Mouse (Mus musculus) bone marrow, adult 2 months (tissue): ENCODE measurements at regions not wholly inside any gene's neighbourhood (a gene's known extent, or its start where the extent isn't known, plus 50 kb on each side); places are given as distances from the start of the nearest gene placed in this dataset.

Experiments
- H3K27ac ChIP-seq: fragments of 200-500 bp; 2 replicates; pipeline ENCODE4 v1.5.1; 2012; ENCODE audit warnings: low read depth, mild to moderate bottlenecking, control low read depth, inconsistent platforms, low read length; ENCODE audit not compliant: control insufficient read depth, poor library complexity, insufficient read depth
- H3K4me1 ChIP-seq: fragments of 200-500 bp; 2 replicates; pipeline ENCODE4 v1.6.1; 2011; ENCODE audit warnings: low read length; ENCODE audit not compliant: control insufficient read depth, insufficient read depth
- H3K4me3 ChIP-seq: fragments of 200-500 bp; replicated peaks from 2 replicates; pipeline ENCODE3; 2011; ENCODE audit warnings: mild to moderate bottlenecking, low read depth, low read length, control low read depth; ENCODE audit not compliant: control insufficient read depth
- CTCF ChIP-seq: fragments of 200-500 bp; IDR thresholded peaks from 2 replicates; pipeline ENCODE4 v1.5.1; 2011; ENCODE audit warnings: low read length, control low read depth; ENCODE audit not compliant: control insufficient read depth, insufficient read depth
- POLR2A ChIP-seq: fragments of 200-500 bp; IDR thresholded peaks from 2 replicates; pipeline ENCODE4 v1.6.1; 2011; ENCODE audit warnings: low read depth, mild to moderate bottlenecking, control low read depth, low read length, borderline replicate concordance; ENCODE audit not compliant: control insufficient read depth
- WGBS: fragments of 180-500 bp; shearing (Covaris S2); methylation state at CpG from one replicate; pipeline ENCODE4 v1.1.7; 2018; 5-methylcytosine and 5-hydroxymethylcytosine counted together

DNA sequence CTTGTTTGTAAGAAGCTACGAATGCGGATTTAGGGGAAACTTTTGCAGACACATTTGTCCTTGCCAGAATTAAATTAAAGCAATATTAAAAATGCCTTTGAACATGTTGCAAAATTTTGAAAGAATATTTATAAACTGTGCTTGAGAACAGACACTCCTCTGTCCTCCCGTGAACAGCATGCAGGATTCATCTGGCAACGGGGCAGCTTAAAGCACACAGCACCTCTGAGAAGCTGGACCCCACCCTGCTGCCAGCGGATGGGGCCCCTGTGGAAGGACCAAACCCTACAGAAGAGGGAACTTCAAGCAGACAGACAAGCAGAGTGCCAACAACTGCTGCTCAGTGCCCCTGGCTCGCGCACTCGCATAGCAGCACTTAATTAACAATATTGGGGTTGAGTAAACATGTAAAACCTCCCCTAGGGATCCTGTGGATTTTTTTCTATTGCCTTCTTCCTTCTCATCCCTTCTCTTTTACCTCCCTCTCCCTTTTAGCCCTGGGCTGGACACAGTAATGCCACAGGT, 226.6 kb downstream of the Irx1 start:
- no peak overlapping the region for H3K27ac ChIP-seq
- no peaks in the 10 kb centered on the region for H3K4me1 ChIP-seq
- no peak for TF ChIP-seq CTCF
- no peak for TF ChIP-seq POLR2A
- H3K4me3 ChIP-seq: no peak overlapping the region
- WGBS: 76% methylated on average over 8 of the region's 8 CpGs

DNA sequence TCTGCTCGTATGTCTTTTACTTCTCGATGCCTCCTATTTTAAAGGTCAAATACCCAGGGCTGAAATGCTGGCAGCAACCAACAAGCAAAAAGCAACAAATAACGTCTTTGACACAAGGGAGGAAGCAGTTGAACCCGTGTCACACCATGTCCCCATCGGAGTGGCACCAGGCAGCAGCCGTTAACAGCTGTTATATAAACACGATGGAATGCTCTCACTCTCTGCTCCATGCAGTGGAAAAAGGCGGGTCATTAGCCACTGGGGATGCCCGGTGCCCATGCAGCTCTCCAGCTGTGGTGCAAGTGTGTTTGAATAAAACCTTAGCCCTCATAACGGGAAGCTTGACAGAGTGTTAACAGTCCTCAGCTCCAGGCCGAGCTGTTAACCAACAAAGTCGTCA, 229.3 kb downstream of the Irx1 start:
- no peaks in the 10 kb centered on the region for H3K4me1 ChIP-seq
- 32% methylated on average over 12 of the region's 12 CpGs for WGBS
- TF ChIP-seq POLR2A (no peak), CTCF (no peak)
- H3K4me3 ChIP-seq: no peak overlapping the region
- H3K27ac ChIP-seq: no peak overlapping the region

DNA sequence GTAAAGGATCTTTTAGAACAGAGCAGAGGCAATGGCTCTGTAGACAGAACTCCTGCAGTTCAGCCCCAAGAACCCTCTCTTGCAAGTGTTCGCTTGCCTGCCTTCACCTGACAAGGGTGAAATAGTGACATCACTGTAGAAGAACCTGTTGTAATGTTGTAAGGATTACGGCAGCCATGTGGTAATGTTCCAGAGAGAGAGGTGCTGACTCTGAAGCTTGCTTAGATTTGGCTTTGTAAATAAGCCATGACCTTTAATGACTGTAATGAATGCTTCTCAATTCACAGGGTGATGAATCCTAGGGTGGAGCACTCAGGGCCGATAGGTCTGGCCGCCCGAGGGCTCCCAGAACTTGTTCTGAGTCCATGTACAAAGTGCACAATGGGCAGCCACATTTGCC, 230.2 kb downstream of the Irx1 start:
- Histone ChIP-seq H3K4me1 (no peaks in the 10 kb centered on the region), H3K4me3 (no peak overlapping the region), H3K27ac (no peak overlapping the region)
- no peak for TF ChIP-seq CTCF
- TF ChIP-seq POLR2A: no peak
- 75% methylated on average over 5 of the region's 5 CpGs for WGBS

DNA sequence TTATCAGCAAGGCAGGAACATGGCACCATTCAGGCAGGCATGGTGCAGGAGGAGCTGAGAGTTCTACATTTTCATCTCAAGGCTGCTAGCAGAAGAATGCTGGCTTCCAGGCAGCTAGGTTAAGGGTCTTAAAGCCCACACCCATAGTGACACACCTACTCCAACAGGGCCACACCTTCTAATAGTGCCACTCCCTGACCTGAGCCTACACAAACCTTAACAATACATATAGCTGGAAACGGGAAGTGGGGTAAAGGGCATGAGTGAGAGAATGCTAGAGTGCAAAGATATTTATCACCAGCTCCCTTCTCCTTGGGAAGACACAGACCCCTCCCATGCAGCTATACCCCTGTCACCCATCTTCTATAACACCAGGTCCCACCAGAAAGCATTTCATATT, 230.6 kb downstream of the Irx1 start:
- TF ChIP-seq CTCF: no peak
- Histone ChIP-seq H3K4me1 (no peaks in the 10 kb centered on the region), H3K4me3 (no peak overlapping the region), H3K27ac (no peak overlapping the region)
- 72% methylated on average over 1 of the region's 1 CpGs for WGBS

DNA sequence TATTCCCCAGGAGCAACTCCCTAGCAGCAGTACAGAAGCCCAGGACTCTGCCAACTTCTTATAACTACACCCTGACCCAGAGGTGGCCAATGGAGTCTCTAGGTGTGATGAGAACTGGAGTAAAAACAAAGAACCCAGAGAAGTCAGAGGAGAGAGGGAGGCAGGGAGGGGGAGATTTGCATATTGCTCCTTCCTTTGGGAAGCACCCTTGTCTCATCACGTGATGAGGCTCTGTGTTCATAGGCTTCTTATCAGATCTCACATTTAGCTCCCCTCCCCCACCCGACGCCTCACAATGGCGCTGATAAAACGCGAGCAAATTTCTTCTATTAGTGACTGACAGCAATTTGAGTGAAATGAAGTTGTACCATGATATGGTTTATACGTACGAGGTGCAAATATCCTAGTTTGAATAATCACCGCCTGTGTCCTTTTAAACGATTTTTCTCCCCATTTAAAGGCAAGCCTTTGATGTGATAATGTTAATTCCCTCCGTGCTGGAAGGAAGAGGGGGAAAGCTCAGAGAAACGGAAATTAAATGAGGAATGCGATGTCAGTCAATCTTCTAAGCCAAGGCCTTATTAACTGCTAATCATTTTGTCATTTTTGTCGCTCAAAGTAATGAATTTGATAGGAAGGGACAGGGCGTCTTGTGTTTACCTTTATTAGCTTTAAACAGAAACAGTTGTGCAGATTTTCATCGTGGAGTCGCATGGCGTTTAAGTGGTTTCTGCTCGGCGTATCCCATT, 273.3 kb downstream of the Irx1 start:
- H3K4me1 ChIP-seq: no peaks in the 10 kb centered on the region
- WGBS: 35% methylated on average over 20 of the region's 20 CpGs
- no peak overlapping the region for H3K4me3 ChIP-seq
- TF ChIP-seq CTCF: no peak
- TF ChIP-seq POLR2A: no peak
- H3K27ac ChIP-seq: no peak overlapping the region

DNA sequence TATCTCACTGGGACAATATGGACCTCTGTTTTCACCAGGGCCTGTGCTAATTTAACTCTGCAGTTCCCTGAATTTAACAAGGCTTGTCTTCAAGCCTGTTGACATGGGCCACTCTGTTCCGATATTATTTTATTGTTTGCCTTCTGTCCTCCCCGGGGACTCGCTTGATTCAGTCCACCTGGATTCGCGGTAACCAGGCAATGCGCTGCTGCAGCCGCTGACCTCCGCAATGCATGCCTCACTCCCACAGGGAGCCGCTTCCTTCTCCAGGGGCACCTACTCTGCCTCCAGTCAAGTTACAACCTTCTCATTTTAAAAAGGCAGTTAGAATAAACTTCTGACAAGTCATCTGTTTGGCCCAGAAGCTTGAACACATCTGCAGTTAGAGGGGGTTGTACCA, 274.3 kb downstream of the Irx1 start:
- Histone ChIP-seq H3K27ac (no peak overlapping the region), H3K4me1 (no peaks in the 10 kb centered on the region), H3K4me3 (no peak overlapping the region)
- WGBS: 61% methylated on average over 9 of the region's 9 CpGs
- TF ChIP-seq POLR2A: no peak
- no peak for TF ChIP-seq CTCF

DNA sequence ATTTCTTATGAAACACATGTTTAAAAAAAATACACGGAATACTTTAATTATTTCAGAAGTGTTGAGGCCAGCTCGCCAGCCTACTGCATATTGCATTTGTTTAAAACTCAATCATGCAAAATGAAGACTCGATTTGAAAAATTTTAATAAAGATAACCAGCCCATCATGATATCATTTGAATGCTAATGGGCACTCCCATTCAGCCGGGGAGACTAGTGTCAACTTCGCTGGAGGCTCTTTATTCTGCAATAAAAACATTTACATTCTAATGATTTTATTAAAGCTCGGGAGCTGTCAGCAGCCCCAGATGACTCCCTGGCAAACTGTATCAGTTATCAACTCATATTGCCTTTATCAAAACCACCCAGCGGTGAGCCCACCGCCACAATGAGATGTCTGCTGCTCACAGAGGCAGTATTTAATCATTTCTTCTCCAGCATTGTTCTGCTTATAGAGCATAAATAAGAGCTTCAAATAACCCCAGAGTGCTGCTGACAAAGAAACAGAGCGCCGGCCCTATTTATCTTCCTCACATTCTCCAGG, 287.4 kb downstream of the Irx1 start:
- TF ChIP-seq POLR2A (no peak), CTCF (no peak)
- H3K4me1 ChIP-seq: no peaks in the 10 kb centered on the region
- H3K27ac ChIP-seq: no peak overlapping the region
- 78% methylated on average over 10 of the region's 10 CpGs for WGBS
- H3K4me3 ChIP-seq: no peak overlapping the region

DNA sequence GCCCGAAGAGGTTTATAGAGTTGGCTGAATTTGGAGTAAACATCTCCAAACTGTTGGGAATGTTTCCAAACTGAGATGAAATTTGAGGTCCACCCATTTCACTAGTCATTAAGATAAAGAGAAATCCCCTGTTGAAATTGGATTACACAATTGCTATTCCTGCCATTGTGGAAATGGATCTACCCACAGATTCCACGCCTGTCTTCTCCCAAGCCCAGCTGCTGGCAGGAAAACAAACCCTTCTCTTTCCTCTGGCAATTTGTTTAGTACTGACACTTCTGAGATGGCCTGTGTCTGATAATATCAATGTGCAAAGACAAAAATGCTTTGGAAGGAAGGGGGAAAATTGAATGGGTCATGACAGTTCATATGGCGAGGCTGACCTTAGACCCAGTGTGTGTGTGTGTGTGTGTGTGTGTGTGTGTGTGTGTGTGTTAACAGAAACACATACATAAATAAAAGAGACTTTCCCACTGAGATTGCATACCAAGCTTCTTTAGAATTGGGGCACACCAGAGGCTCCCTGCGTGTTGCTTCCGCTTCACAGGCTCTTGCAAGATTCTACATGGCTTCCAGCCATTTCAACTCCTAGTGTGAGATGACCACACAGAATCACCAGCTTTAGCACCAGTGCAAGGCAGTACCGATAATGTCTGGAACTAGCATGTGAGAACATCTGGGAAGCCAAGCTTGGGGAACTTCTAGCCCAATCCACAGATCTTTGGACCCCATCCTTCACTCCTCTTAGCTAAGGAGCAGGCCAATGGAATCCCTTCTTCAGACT, 293.4 kb downstream of the Irx1 start:
- Histone ChIP-seq H3K27ac (no peak overlapping the region), H3K4me3 (no peak overlapping the region), H3K4me1 (no peaks in the 10 kb centered on the region)
- no peak for TF ChIP-seq POLR2A
- TF ChIP-seq CTCF: no peak
- WGBS: 75% methylated on average over 6 of the region's 6 CpGs

DNA sequence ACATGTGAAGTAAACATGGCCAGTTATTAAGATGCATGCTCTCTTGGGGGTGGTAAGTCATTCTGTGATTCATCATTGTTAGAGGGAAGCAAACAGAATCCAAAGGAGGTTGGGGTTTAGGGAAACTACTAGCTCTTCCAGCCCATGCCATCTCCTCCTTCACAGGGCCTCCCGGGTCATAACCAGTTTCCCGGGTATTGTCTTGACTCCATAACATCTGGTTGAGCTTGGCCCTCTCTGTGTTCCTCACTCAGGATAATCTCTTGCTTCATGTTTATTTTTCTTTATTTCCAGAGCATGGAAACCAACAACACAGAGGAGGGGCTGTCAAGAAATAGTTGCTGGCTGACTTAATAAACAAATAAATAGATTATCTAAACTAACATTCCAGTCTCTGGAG, 295.3 kb downstream of the Irx1 start:
- 52% methylated on average over 2 of the region's 2 CpGs for WGBS
- no peak overlapping the region for H3K4me3 ChIP-seq

More for the DNA sequence above, 295.3 kb downstream of the Irx1 start:
- TF ChIP-seq CTCF: no peak
- TF ChIP-seq POLR2A: no peak
- no peak overlapping the region for H3K27ac ChIP-seq
- no peaks in the 10 kb centered on the region for H3K4me1 ChIP-seq
